Mouse (Mus musculus) spleen, embryonic (tissue): ENCODE measurements around the gene Hist2h2ab.

Experiments
- CTCF ChIA-PET: fragments of 350-600 bp; sonication (Branson Sonifier 250); formaldehyde crosslinking; loops from one replicate; lab custom pipeline; 2022; lab: Charles Lee

Hist2h2ab gene

GRCm38 (mm10) chr3:96197129-96197749, 22.4 kb upstream of the Hist2h2ab start:
- CTCF ChIA-PET, result interaction anchor here (0.5 to 1.1 kb wide), 4 partner anchors 10 to 215 kb away, joined by 3 to 4 read pairs (median 4); no protein-coding TSS in a partner anchor

DNA sequence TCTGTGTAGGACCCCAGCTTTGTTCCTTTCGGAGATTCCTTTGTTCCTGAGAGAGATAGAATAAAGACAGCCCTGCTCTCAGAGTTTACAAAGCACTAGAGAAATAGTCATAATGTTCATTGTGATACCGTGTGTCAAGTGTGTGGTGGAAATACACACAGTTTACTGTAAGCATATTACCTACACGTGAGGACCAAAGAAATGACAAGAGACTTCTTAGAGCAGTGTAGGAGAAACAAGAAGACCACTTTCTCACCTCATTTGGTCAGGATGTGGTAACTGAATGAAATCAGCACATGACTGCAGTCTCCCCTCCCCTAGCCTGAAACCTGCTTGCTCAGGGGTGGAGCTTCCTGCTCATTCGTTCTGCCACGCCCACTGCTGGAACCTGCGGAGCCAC, 21.5 kb upstream of the Hist2h2ab start:
- CTCF ChIA-PET, result interaction anchor here (0.5 to 0.7 kb wide), 3 partner anchors 43 to 364 kb away, joined by 3 to 4 read pairs (median 4); no protein-coding TSS in a partner anchor

DNA sequence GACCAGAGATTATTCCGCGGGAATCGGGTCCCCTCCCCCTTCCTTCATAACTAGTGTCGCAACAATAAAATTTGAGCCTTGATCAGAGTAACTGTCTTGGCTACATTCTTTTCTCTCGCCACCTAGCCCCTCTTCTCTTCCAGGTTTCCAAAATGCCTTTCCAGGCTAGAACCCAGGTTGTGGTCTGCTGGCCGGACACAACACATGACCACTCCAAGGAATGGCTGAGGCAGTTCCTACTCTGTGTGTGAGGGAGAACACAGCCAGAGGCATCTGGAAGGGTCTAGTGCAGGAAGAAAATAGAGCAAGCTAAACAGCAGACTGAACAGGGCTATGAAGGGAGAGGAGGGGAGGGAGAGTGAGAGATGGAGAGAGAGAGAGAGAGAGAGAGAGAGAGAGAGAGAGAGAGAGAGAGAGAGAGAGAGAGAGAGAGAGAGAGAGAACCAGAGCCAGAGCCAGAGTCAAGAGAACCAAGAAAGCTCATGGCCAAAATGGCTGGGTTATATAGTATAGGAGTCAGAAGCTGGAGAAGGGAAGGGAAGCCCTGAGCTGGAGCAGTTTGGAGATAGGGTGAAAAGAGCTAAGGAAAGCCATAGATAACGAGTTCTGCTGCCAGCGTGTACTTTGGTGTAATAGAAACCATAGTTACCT, 20.9 kb upstream of the Hist2h2ab start:
- CTCF ChIA-PET, result interaction anchor here (0.5 to 1.1 kb wide), 3 partner anchors 20 to 363 kb away, joined by 3 to 4 read pairs (median 3); no protein-coding TSS in a partner anchor

DNA sequence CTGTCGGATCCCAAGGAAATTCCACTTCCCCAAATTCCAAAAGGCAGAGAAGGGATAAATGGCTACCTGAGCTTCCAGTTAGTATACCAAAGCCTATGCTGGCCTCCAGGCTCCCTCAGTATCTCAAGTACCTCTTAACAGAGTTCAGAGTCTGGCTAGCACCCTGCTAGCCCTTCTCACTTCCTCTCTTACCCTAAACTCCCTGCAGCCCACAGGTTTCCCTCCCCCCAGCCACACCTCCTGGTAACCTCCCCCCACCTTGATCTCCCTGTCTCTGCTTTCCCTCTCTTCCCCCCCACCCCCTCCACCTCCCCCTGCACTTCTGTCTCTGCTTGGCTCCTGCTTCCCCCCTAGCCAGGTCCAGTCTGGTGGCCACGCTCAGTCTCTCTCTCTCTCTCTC, 19.9 kb upstream of the Hist2h2ab start:
- CTCF ChIA-PET, result interaction anchor here (1.1 kb wide), 1 partner anchor 19 kb away, joined by 3 read pairs; no protein-coding TSS in a partner anchor

DNA sequence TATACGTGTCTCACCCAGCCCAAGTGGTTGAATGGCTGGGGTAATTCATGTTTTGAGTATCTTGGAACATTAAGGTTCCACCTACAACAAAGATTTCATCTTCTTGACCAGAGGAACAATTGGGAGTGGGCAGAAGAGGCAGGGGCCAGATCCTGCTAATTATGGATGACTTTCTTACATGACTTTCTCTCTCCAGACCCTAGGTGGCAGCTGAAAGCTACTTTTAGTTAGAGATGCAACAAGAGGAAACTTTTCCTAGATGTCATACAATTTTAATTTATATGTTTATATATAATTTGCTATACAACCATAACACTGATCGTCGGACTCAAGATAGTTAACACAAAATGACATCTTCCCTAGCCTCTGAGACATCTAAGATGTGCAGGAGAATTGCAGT, 11.8 kb upstream of the Hist2h2ab start:
- CTCF ChIA-PET, result no interaction called here

- CTCF ChIA-PET, result interaction anchor here (0.6 kb wide), 1 partner anchor 63 kb away, joined by 9 read pairs; no protein-coding TSS in a partner anchor
Measured at GRCm38 (mm10) chr3:96209242-96209641, 10.4 kb upstream of the Hist2h2ab start.

DNA sequence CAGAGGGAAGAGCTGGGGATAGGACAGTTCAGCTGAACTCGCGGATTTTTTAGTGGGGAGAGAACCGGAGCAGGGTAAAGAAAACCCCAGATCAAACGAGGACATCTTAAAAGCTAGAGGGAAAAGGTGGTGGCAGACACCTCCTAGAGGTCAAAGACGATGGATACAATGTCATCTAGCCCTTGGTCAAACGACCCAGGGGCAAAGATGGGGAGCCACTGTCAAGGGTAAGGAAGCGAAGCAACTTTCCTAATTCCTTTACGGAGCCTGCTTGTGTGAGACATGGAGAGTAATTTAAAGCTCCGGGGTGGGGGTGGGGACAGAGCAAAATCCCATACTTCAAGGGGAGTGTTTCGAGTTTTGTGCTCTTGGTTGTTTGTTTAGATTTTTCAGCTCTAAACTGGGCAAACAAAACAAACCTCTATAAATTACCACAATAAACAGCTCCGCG, 449 bp upstream of the Hist2h2ab start:
- CTCF ChIA-PET, result interaction anchor here (0.6 to 1.3 kb wide), 3 partner anchors 20 to 129 kb away, joined by 3 read pairs; no protein-coding TSS in a partner anchor

DNA sequence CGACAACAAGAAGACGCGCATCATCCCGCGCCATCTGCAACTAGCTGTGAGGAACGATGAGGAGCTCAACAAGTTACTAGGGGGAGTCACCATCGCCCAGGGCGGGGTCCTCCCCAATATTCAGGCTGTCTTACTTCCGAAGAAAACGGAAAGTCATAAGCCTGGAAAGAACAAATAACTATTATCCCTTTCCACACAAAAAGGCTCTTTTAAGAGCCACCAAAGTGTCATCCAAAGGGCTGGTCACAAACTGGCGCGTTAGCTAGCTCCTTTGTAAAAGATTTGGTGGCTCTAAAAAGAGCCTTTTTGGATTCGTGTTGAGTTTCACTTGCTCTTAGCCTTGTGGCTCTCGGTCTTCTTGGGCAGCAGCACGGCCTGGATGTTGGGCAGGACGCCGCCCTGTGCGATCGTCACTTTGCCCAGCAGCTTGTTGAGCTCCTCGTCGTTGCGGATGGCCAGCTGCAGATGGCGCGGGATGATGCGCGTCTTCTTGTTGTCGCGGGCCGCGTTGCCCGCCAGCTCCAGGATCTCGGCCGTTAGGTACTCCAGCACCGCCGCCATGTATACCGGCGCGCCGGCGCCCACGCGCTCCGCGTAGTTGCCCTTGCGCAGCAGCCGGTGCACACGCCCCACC, 583 bp downstream of the Hist2h2ab start:
- CTCF ChIA-PET, result interaction anchor here (0.5 kb wide), 1 partner anchor 23 kb away, joined by 9 read pairs; no protein-coding TSS in a partner anchor

DNA sequence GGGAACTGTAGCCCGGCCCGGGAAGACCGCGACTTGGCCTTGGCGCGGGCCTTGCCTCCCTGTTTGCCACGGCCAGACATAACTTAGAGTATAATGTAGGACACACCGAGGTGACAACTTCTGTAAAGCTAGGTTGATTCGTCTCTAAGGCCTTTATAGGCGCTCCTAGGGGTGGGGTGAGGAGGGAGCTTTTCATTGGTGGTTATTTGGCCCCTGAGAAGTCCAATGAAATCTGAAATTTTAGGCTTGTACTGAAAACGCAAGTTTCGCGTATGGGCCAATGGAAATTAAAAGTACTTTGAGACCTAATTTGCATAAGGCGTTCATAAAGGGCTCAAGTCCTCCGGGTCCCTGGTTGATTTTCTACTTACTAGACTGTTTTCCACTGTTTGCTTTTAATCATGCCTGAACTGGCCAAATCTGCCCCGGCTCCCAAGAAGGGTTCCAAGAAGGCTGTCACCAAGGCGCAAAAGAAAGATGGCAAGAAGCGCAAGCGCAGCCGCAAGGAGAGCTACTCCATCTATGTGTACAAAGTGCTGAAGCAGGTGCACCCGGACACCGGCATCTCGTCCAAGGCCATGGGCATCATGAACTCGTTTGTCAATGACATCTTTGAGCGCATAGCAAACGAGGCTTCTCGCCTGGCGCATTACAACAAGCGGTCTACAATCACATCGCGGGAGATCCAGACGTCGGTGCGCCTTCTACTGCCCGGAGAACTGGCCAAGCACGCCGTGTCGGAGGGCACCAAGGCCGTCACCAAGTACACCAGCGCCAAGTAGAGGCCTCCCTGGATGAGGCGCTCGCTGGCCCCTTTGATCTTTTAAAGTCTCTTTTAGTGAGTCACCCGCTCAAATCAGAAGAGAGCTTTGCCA, 1.3 kb downstream of the Hist2h2ab start, which contains the start of the genes Hist2h2ac and Hist2h2be:
Gene Hist2h2ac, minus strand, starts transcription at position 116 of the 875 bp plus-strand sequence.
Gene Hist2h2be, plus strand, starts transcription at position 355 of the 875 bp plus-strand sequence.
- CTCF ChIA-PET, result no interaction called here

- CTCF ChIA-PET, result no interaction called here
Measured at GRCm38 (mm10) chr3:96221640-96222038, 2.0 kb downstream of the Hist2h2ab start.

GRCm38 (mm10) chr3:96222774-96223173, 3.1 kb downstream of the Hist2h2ab start:
- CTCF ChIA-PET, result interaction anchor here (0.8 to 1.0 kb wide), 2 partner anchors 11 to 272 kb away, joined by 4 to 6 read pairs; no protein-coding TSS in a partner anchor

- CTCF ChIA-PET, result no interaction called here
Measured at GRCm38 (mm10) chr3:96225421-96225820, 5.8 kb downstream of the Hist2h2ab start.

DNA sequence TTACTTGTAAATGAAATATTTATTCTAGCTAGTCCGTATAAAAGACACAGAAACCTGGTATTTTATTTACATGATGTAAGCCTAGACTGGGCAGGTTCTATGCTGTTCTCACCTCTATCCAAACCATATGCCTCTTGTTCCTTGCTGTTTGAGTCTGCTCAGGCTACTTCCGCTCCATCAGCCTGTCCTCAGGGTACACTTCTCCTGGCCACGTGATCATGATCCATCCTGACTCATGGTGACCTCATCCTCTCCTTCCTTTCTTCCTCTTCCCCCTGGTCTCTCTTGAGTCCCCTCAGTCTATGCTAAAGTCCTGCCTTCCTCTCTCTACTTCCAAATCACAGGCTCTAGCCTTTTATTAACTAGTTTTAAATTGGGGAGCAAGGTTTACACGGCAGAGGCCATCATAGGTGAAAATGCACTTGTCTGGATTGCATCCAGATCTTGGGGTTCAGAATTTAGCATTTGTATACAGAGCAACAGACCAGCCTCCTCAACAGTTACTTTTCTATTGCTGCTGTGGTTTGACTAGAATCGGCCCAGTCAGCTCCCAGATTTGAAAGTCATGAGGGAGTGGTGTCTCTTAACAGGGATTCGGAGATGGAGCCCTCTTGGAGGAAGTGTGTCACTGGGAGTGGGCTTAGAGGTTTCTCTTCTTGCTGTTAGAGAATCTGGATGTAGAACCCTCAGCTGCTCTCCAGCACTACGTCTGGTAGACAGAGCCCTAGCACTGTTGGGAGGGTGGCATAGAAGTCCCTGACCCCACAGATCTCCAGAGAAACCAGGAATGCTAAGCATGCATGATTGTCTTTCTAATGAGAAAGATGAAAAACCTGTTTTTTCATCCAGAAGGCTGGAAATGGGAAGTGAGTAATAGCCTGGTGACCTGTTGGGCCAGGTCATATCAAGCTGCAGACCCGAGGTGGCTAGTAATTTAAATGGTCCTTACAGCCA, 7.3 kb downstream of the Hist2h2ab start:
- CTCF ChIA-PET, result no interaction called here

- CTCF ChIA-PET, result no interaction called here
Measured at GRCm38 (mm10) chr3:96228828-96229227, 9.2 kb downstream of the Hist2h2ab start.

DNA sequence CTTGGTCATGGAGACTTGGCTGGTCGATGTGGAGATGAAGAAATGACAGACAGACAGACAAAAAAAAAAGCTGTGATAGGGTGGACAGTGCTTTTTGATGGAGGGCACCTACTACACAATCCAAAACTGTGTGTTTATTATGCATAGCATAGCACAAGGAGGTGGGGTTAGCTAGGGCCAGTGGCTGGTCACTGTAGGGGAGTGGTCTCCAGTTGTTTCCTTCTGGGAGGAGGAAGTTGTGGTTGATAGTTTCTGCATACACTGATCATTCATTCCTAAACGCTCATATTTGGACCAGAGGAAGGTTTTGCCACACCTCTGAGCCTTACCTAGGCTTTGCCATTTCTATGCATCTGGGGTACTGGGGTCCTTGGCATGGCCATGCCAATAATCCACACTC, 10.7 kb downstream of the Hist2h2ab start:
- CTCF ChIA-PET, result no interaction called here

GRCm38 (mm10) chr3:96230910-96231757, 11.5 kb downstream of the Hist2h2ab start:
- CTCF ChIA-PET, result no interaction called here

GRCm38 (mm10) chr3:96231758-96232120, 12.1 kb downstream of the Hist2h2ab start:
- CTCF ChIA-PET, result no interaction called here

DNA sequence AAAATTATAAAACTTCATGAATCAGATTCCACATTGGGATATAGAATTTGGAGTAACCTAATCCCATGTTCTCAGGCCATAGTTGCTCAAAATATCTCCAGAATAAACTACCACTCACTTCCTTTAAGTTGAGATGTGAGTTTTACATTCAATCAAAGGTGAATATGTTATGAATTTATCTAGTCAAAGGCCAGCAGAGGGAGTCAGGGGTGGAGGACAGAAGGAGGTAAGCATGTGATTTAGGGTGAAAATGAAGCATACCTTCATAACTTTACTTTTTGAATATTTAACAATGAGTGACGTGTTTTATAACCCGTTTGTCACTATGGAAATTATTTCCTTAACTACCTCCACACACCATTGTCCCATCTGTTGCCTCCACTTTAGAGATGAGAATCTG, 15.2 kb downstream of the Hist2h2ab start:
- CTCF ChIA-PET, result interaction anchor here (0.9 kb wide), 1 partner anchor 26 kb away, joined by 3 read pairs; no protein-coding TSS in a partner anchor

- CTCF ChIA-PET, result interaction anchor here (0.7 to 1.5 kb wide), 2 partner anchors 26 to 43 kb away, joined by 3 to 5 read pairs; no protein-coding TSS in a partner anchor
Measured at GRCm38 (mm10) chr3:96235836-96236235, 16.2 kb downstream of the Hist2h2ab start.
